Mouse (Mus musculus) stomach, embryonic 15.5 days (tissue): ENCODE results near the gene Stpg4. TPM values are rescaled to one million over a fixed set of nuclear protein-coding genes. Genes with fewer than 3 reads are reported as not detected.

Source experiments
- ATAC-seq: fragments of 200-750 bp; cut with Nextera tagmentation; 2 replicates; pipeline ENCODE4 v1.8.0; 2017; ENCODE audit warnings: low read depth, moderate number of reproducible peaks, moderate TSS enrichment; ENCODE audit not compliant: insufficient read depth, low FRiP score
- H3K27ac ChIP-seq: fragments of 300-500 bp; sonication (generic); 2 replicates; pipeline ENCODE4 v1.5.1; 2015; ENCODE audit warnings: mild to moderate bottlenecking, inconsistent platforms
- H3K27me3 ChIP-seq: fragments of 300-500 bp; sonication (generic); replicated peaks from 2 replicates; pipeline ENCODE4 v1.6.1; 2015; ENCODE audit warnings: inconsistent platforms
- H3K36me3 ChIP-seq: fragments of 300-500 bp; sonication (generic); 2 replicates; pipeline ENCODE4 v1.6.1; 2015; ENCODE audit warnings: inconsistent platforms
- H3K4me1 ChIP-seq: fragments of 300-500 bp; sonication (generic); 2 replicates; pipeline ENCODE4 v1.6.1; 2015; ENCODE audit warnings: inconsistent platforms
- H3K4me2 ChIP-seq: fragments of 300-500 bp; sonication (generic); 2 replicates; pipeline ENCODE4 v1.6.1; 2015; ENCODE audit warnings: mild to moderate bottlenecking, inconsistent platforms
- H3K4me3 ChIP-seq: fragments of 300-500 bp; sonication (generic); replicated peaks from 2 replicates; pipeline ENCODE4 v1.5.1; 2015; ENCODE audit warnings: inconsistent platforms
- H3K9ac ChIP-seq: fragments of 300-500 bp; sonication (generic); 2 replicates; pipeline ENCODE4 v1.6.1; 2015; ENCODE audit warnings: inconsistent platforms
- H3K9me3 ChIP-seq: fragments of 300-500 bp; sonication (generic); 2 replicates; pipeline ENCODE4 v1.6.1; 2016; ENCODE audit warnings: inconsistent platforms
- WGBS: fragments of 180-500 bp; shearing (Covaris S2); methylation state at CpG from one replicate; pipeline ENCODE4 v1.1.7; 2015; 5-methylcytosine and 5-hydroxymethylcytosine counted together
- polyA plus RNA-seq: library from polyadenylated mRNA; unstranded; fragments of >200 nt; fragmentation: Nextera tagmentation; extraction: Ambion mirVana; gene quantifications from 2 replicates; pipeline ENCODE4 v1.2.1, GENCODE M21; 2015

Gene Stpg4
- polyA plus RNA-seq, 1 experiment from 2014 or later = not detected

- Histone ChIP-seq H3K27me3 (no peaks in the 10 kb centered on the region), H3K4me1 (peaks cover 30% of the 10 kb centered on the region), H3K4me2 (peak overlapping the region; percentile 48), H3K27ac (peak overlapping the region; percentile 78), H3K9me3 (no peaks in the 10 kb centered on the region), H3K36me3 (no peaks in the 10 kb centered on the region), H3K9ac (no peak overlapping the region), H3K4me3 (no peak overlapping the region)
- 42% methylated on average over 17 of the region's 17 CpGs for WGBS
- no peak for ATAC-seq
These were observed 33.3 kb upstream of the Stpg4 start for GRCm38 (mm10) chr17:87460669-87461498.

DNA sequence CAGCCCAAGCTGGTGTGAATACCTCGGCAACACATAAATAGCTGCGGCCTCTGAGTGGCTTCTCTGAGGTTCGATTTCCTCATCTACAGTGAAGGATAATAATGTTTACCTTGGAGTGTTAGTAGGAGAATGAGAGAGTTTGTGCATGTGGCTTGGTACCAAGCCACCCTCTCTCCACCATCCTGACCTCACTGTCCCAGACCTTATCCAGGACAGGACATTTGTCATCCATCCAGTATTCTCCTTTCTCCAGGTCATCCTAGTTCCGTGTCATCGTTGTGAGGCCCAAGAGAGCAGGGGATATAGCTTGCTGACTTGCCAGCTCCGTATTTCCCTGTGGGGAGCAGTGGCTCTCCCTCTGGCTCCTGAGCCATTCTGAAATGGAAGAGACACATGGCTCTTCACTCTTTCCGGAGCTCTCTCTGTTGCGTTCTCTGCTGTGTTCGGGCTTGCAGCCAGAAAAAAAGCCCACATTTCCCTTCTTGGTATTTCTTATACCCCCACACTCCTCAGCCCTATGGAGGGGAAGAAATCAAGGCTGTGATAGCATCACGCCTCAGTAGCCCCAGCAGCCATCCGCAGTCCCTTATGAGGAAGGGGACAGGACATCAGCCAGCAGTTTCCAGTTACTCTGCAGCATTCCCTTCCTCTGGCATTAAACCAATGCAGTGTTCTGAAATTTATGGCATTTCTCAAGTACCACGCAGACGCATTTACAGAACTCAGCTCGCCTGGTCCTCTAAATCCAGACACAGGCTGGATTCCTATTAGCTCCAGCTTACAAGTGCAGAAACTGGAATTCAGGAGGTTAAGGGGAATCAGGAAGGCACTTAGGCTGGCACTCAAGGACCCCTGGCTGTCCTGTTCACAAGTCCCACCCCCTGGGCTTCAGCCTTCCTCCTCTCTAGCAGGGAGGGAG, 32.5 kb upstream of the Stpg4 start:
- Histone ChIP-seq H3K4me1 (peaks cover 30% of the 10 kb centered on the region), H3K27ac (peak overlapping the region; percentile 78), H3K27me3 (no peaks in the 10 kb centered on the region), H3K36me3 (no peaks in the 10 kb centered on the region), H3K9ac (0 out of 2 replicates have a peak overlapping the region, but pooled peaks have one; percentile 16), H3K4me2 (peak overlapping the region; percentile 48), H3K4me3 (0 out of 2 replicates have a peak overlapping the region, but pooled peaks have one; percentile 3), H3K9me3 (no peaks in the 10 kb centered on the region)
- ATAC-seq = no peak
- WGBS = 16% methylated on average over 14 of the region's 14 CpGs

DNA sequence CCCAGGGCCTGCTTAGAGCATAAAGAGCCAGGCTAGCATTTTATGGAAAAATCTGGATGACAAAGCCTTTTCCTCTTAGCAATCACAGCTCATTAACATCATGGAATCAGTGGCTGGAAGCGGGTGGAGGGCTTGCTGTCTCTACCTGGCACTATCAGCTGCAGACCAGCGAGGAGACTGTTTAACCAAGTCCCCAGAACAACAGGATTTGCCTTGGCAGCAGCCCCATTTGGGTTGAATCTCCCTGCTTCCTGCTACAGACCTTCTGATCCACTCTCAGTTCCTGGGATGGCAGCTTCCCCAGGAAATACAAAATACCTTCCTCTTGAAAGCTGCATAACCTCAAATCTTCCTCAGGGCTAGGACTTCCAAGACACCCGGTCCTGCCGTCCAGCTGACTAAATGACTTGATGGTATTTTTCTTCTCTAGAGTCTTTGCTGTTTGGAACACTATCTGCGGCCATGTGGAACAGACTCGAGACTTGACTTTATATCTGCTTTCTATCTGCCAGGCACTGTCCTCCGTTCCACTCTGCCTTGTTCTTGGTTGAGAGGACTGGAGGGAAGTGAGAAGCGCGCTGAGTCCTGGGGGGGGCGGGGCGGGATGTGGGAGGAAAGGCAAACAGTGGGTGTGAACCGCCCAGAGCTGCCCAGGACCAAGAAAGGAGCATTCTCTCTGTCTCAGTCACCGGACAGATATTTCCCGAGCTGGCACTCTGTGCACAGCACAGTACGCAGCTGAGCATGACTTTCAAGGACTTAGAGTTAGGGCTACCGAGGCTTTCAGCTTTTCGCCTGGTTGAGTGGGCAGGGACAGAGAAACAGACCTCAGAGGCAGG, 31.6 kb upstream of the Stpg4 start:
- H3K4me2 ChIP-seq = peak overlapping the region; percentile 48
- H3K27me3 ChIP-seq = no peaks in the 10 kb centered on the region
- WGBS = 6% methylated on average over 13 of the region's 17 CpGs
- H3K4me3 ChIP-seq = 0 out of 2 replicates have a peak overlapping the region, but pooled peaks have one; percentile 3
- no peaks in the 10 kb centered on the region for H3K36me3 ChIP-seq
- no peaks in the 10 kb centered on the region for H3K9me3 ChIP-seq
- peak; percentile 79 for ATAC-seq
- peak overlapping the region; percentile 78 for H3K27ac ChIP-seq
- no peak overlapping the region for H3K9ac ChIP-seq
- peaks cover 30% of the 10 kb centered on the region for H3K4me1 ChIP-seq

DNA sequence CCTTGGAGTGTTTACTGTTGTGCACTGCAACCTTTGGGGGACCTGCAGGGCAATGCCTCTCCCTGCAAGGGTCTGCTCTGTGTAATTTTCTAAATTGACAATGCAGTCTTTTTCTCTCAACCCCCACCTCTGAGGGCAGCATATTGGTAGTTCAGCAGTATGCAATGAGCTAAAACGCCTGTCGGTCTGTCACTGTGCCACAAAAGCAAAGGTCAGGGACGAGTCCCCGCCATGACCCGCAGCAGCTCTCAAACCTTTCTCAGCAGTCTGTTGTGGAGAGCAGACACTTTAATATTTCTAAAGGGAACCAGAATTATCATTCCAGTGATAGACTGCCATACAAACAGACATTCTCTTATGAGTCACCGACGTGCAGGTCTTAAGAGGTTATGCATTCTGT, 30.4 kb upstream of the Stpg4 start:
- Histone ChIP-seq H3K36me3 (no peaks in the 10 kb centered on the region), H3K27ac (no peak overlapping the region), H3K4me1 (peaks cover 30% of the 10 kb centered on the region), H3K4me2 (no peak overlapping the region), H3K9me3 (no peaks in the 10 kb centered on the region), H3K4me3 (no peak overlapping the region), H3K27me3 (no peaks in the 10 kb centered on the region), H3K9ac (no peak overlapping the region)
- no peak for ATAC-seq
- WGBS = 50% methylated on average over 7 of the region's 7 CpGs

DNA sequence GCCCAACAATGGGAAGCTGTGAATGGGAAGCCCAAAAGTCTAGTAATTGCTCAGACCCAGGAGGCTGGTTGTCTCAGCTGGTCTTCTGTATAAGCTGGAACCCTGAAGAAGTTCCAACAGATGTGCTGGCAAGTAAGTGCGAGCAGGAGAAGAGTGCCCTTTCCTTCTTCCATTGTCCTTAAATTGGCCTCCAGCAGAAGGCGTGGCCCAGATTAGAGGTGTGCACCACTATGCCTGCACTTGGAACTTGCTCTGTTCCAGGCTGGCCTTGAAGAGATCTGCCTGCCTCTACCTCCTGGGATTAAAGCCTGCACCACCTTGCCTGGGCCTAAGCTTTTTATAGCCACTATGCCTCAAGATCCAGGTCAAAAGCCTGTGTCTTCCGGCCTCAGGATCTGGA, 26.6 kb upstream of the Stpg4 start:
- Histone ChIP-seq H3K4me3 (no peak overlapping the region), H3K27me3 (no peaks in the 10 kb centered on the region), H3K27ac (no peak overlapping the region), H3K9ac (no peak overlapping the region), H3K36me3 (no peaks in the 10 kb centered on the region), H3K4me1 (peaks cover 9% of the 10 kb centered on the region), H3K4me2 (no peak overlapping the region), H3K9me3 (no peaks in the 10 kb centered on the region)
- WGBS = 79% methylated on average over 3 of the region's 3 CpGs
- ATAC-seq = no peak

DNA sequence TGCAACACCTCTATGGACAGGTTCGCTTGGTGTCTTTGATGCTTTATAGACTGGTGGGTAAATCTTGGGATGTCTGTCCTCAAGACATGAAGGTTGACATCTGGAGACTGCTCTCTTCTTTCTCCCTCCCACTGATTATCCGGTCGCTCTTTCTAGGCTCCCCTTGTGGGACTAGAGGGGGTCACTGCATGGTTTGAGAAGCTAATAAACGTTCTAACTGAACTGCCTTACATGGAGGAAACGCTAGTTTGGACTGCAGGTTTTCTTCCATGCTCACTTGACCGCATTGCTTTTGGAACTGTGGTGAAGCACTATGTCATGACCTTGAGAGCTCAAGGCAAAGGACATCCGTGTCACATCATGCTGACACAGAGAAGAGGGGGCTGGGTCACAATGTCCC, 25.8 kb upstream of the Stpg4 start:
- no peak for ATAC-seq
- 84% methylated on average over 7 of the region's 7 CpGs for WGBS
- Histone ChIP-seq H3K9me3 (no peaks in the 10 kb centered on the region), H3K27me3 (no peaks in the 10 kb centered on the region), H3K9ac (no peak overlapping the region), H3K4me1 (0 out of 2 replicates have a peak, but pooled peaks cover 2% of the 10 kb centered on the region), H3K36me3 (no peaks in the 10 kb centered on the region), H3K27ac (no peak overlapping the region), H3K4me3 (no peak overlapping the region), H3K4me2 (no peak overlapping the region)

DNA sequence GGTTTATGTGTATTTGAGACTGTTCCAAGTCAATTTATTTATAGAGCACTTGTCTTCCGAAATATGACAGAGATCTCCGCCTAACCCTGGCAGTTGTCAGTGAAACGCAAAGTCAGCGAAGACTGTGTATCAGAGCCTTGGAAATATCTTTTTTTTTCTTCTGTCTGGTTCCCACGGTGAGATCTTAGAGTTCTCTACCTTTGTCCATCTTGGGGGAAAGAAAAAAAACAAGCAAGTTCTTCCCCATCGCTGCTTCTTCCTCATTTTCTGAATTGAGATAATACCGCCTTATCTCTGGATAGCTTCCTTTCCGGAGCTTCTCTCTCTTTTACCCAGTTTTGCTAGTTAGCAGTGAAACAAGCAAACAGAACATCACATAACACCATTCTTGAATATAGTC, 21.3 kb upstream of the Stpg4 start:
- WGBS = 78% methylated on average over 8 of the region's 8 CpGs
- H3K9ac ChIP-seq = no peak overlapping the region
- no peaks in the 10 kb centered on the region for H3K27me3 ChIP-seq
- ATAC-seq = no peak
- H3K4me3 ChIP-seq = no peak overlapping the region
- peaks cover 5% of the 10 kb centered on the region; the same call in 1 of the 2 replicates for H3K4me1 ChIP-seq
- H3K27ac ChIP-seq = no peak overlapping the region
- H3K4me2 ChIP-seq = no peak overlapping the region
- H3K36me3 ChIP-seq = no peaks in the 10 kb centered on the region
- H3K9me3 ChIP-seq = no peaks in the 10 kb centered on the region

DNA sequence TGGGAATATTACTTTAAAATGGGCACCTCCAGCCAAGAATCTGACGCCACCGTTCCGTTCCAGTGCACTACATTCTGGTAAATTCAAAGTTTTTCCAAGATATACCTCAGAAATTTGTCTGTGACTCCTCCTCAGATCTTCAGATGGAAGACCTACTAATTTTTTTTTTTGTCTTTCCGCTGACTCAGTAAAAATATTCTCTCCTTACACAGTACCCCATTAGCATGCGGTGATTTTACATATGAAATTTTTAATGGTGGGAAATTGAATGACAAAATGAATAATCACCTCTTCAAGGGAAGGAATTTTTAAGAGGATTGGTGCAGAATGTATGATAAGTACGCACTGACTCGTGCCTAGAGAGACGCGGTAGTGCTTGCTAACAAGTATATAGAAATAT, 20.8 kb upstream of the Stpg4 start:
- Histone ChIP-seq H3K4me3 (no peak overlapping the region), H3K9ac (no peak overlapping the region), H3K36me3 (no peaks in the 10 kb centered on the region), H3K27me3 (no peaks in the 10 kb centered on the region), H3K4me1 (peaks cover 5% of the 10 kb centered on the region; the same call in 1 of the 2 replicates), H3K4me2 (no peak overlapping the region), H3K9me3 (no peaks in the 10 kb centered on the region), H3K27ac (no peak overlapping the region)
- ATAC-seq = no peak
- WGBS = 86% methylated on average over 9 of the region's 9 CpGs

- H3K9me3 ChIP-seq = no peaks in the 10 kb centered on the region
- H3K4me2 ChIP-seq = peak overlapping the region; percentile 57
- H3K27me3 ChIP-seq = no peaks in the 10 kb centered on the region
- peaks cover 5% of the 10 kb centered on the region; the same call in 1 of the 2 replicates for H3K4me1 ChIP-seq
- peak overlapping the region; percentile 11; the same call in 1 of the 2 replicates for H3K9ac ChIP-seq
- WGBS = 51% methylated on average over 12 of the region's 12 CpGs
- H3K4me3 ChIP-seq = peak overlapping the region; percentile 89
- no peaks in the 10 kb centered on the region for H3K36me3 ChIP-seq
- H3K27ac ChIP-seq = peak overlapping the region; percentile 96; the same call in 1 of the 2 replicates
- ATAC-seq = no peak
These were observed 20.2 kb upstream of the Stpg4 start for GRCm38 (mm10) chr17:87447612-87448200.

GRCm38 (mm10) chr17:87446767-87447611, 19.4 kb upstream of the Stpg4 start, which contains the start of gene Calm2:
TSS of gene Calm2 (minus strand) at chr17:87446935.
- WGBS = under 1% methylated on average over 68 of the region's 69 CpGs
- Histone ChIP-seq H3K27ac (peak within 1 kb of the TSS; percentile 96), H3K27me3 (no peaks in the 10 kb centered on the region), H3K36me3 (no peaks in the 10 kb centered on the region), H3K9ac (peak within 1 kb of the TSS; percentile 92), H3K4me2 (peak within 1 kb of the TSS; percentile 66), H3K4me1 (peaks cover 5% of the 10 kb centered on the region; the same call in 1 of the 2 replicates), H3K4me3 (peak within 1 kb of the TSS; percentile 89), H3K9me3 (no peaks in the 10 kb centered on the region)
- ATAC-seq = peak; percentile 91
